Mouse (Mus musculus) CH12.LX (cell line): ENCODE results near the gene Paics. TPM values are rescaled to one million over a fixed set of nuclear protein-coding genes. Genes with fewer than 3 reads are reported as not detected.
A peak's percentile ranks its signal among the peaks of the same experiment; 100 is the strongest.
"Not testable (repeated sequence)": the region's sequence is repeated elsewhere in the genome, so short reads cannot be mapped to it uniquely, and the experiment has no call there.

ENCODE experiments used
- DNase-seq: peaks from one replicate; pipeline ENCODE4 v3.0.0-alpha.2; 2013; ENCODE audit errors: extremely low read depth
- H3K27ac ChIP-seq: 2 replicates; pipeline ENCODE4 v1.5.1; 2012; ENCODE audit warnings: low read depth, mild to moderate bottlenecking, control low read depth, moderate library complexity; ENCODE audit not compliant: insufficient read depth
- H3K27me3 ChIP-seq: replicated peaks from 2 replicates; pipeline ENCODE3; 2012; ENCODE audit warnings: inconsistent platforms
- H3K36me3 ChIP-seq, 2 experiments: replicated peaks in 1 of 2; 2 replicates each; pipeline versions ENCODE3 to v1.6.1; 2012; ENCODE audit warnings: inconsistent platforms in 1 of 2, low read length in 1 of 2, mild to moderate bottlenecking in 1 of 2, mixed read lengths in 1 of 2, moderate library complexity in 1 of 2; ENCODE audit not compliant: control insufficient read depth in 1 of 2, insufficient read depth in 1 of 2
- H3K4me1 ChIP-seq, 2 experiments: 2 replicates each; pipeline ENCODE4 v1.6.1; 2012; ENCODE audit warnings: inconsistent platforms in 1 of 2, moderate library complexity in 1 of 2; ENCODE audit not compliant: insufficient read depth in 2 of 2, control insufficient read depth in 1 of 2
- H3K4me2 ChIP-seq: 2 replicates; pipeline ENCODE4 v1.6.1; 2012; ENCODE audit warnings: low read depth, mild to moderate bottlenecking, control low read depth; ENCODE audit not compliant: poor library complexity, insufficient read depth, severe bottlenecking
- H3K4me3 ChIP-seq, 3 experiments: fragments of 150-350 bp in 1 of 3; sonication (generic) in 1 of 3; replicated peaks in 1 of 3; 2 replicates each; pipeline versions ENCODE3 to v1.5.1; 2011 to 2012; ENCODE audit warnings: low read depth in 2 of 3, low read length in 2 of 3, mild to moderate bottlenecking in 2 of 3, moderate library complexity in 2 of 3, control low read depth in 1 of 3, improper control_type of control experiment in 1 of 3, inconsistent platforms in 1 of 3, mixed read lengths in 1 of 3; ENCODE audit not compliant: poor library complexity in 1 of 3
- H3K79me2 ChIP-seq: replicated peaks from 2 replicates; pipeline ENCODE4 v1.6.1; 2012; ENCODE audit warnings: mild to moderate bottlenecking, moderate library complexity; ENCODE audit not compliant: control insufficient read depth, poor library complexity, insufficient read depth, severe bottlenecking; ENCODE audit errors: extremely low read depth
- H3K9ac ChIP-seq: 2 replicates; pipeline ENCODE4 v1.6.1; 2012; ENCODE audit warnings: low read depth, mild to moderate bottlenecking, control low read depth, moderate library complexity; ENCODE audit not compliant: insufficient read depth
- H3K9me3 ChIP-seq: replicated peaks from 2 replicates; pipeline ENCODE3; 2012; ENCODE audit warnings: low read length, inconsistent platforms, mixed read lengths
- CTCF ChIP-seq, 2 experiments: IDR thresholded peaks in 1 of 2; conservative IDR thresholded peaks in 1 of 2; 2 replicates each; pipeline ENCODE4 v1.5.1; 2011 to 2012; ENCODE audit warnings: low read depth in 2 of 2, low read length in 2 of 2, improper control_type of control experiment in 1 of 2, inconsistent platforms in 1 of 2, mild to moderate bottlenecking in 1 of 2, moderate library complexity in 1 of 2
- E2F4 ChIP-seq: IDR thresholded peaks from 2 replicates; pipeline ENCODE4 v1.6.1; 2011; ENCODE audit warnings: low read depth, low read length, improper control_type of control experiment; ENCODE audit not compliant: insufficient replicate concordance
- EP300 ChIP-seq: IDR thresholded peaks from 2 replicates; pipeline ENCODE4 v1.6.1; 2011; ENCODE audit warnings: low read length, improper control_type of control experiment
- IRF4 ChIP-seq: IDR thresholded peaks from 2 replicates; pipeline ENCODE4 v1.6.1; 2014; ENCODE audit warnings: low read depth, mild to moderate bottlenecking, inconsistent platforms, low read length, improper control_type of control experiment
- JUN ChIP-seq: IDR thresholded peaks from 2 replicates; pipeline ENCODE4 v1.6.1; 2011; ENCODE audit warnings: low read depth, mild to moderate bottlenecking, low read length, improper control_type of control experiment, moderate library complexity; ENCODE audit not compliant: insufficient read depth
- JUND ChIP-seq: conservative IDR thresholded peaks from 2 replicates; pipeline ENCODE4 v1.6.1; 2011; ENCODE audit warnings: low read depth, low read length, improper control_type of control experiment
- MXI1 ChIP-seq: IDR thresholded peaks from 2 replicates; pipeline ENCODE4 v1.6.1; 2011; ENCODE audit warnings: mild to moderate bottlenecking, low read depth, low read length, improper control_type of control experiment
- POLR2A ChIP-seq: IDR thresholded peaks from 2 replicates; pipeline ENCODE4 v1.6.1; 2011; ENCODE audit warnings: low read depth, mild to moderate bottlenecking, improper control_type of control experiment, low read length
- TCF12 ChIP-seq: IDR thresholded peaks from 2 replicates; pipeline ENCODE4 v1.6.1; 2014; ENCODE audit warnings: low read depth, mild to moderate bottlenecking, inconsistent platforms, low read length, improper control_type of control experiment
- USF1 ChIP-seq: IDR thresholded peaks from 2 replicates; pipeline ENCODE4 v1.6.1; 2014; ENCODE audit warnings: low read depth, mild to moderate bottlenecking, inconsistent platforms, low read length, improper control_type of control experiment
- ZKSCAN1 ChIP-seq: IDR thresholded peaks from 2 replicates; pipeline ENCODE4 v1.6.1; 2012; ENCODE audit warnings: low read depth, inconsistent platforms, low read length, improper control_type of control experiment, borderline replicate concordance
- ZMIZ1 ChIP-seq: IDR thresholded peaks from 2 replicates; pipeline ENCODE4 v1.6.1; 2012; ENCODE audit warnings: low read depth, mild to moderate bottlenecking, inconsistent platforms, low read length, improper control_type of control experiment
- ZNF384 ChIP-seq: IDR thresholded peaks from 2 replicates; pipeline ENCODE4 v1.6.1; 2012; ENCODE audit warnings: low read depth, low read length, improper control_type of control experiment, inconsistent platforms
- dilution Hi-C: fragments of 300-500 bp; cut with MboI; formaldehyde crosslinking; loops from 2 replicates; pipeline ENCODE4 v1.14.3; 2020; ENCODE audit warnings: low sequenced_read_pairs; ENCODE audit not compliant: extremely low pct_unique_long_range_greater_than_20kb, extremely low pct_ligation_motif_present
- in situ Hi-C: fragments of 300-500 bp; cut with MboI; formaldehyde crosslinking; loops from 3 replicates; pipeline ENCODE4 v1.14.3; 2019; ENCODE audit warnings: low sequenced_read_pairs, low pct_ligation_motif_present, low pct_unique_long_range_greater_than_20kb, mixed read lengths
- polyA plus RNA-seq: library from polyadenylated mRNA; unstranded; fragments of >175 nt; gene quantifications from 2 replicates; pipeline ENCODE4 v1.2.1, GENCODE M21; 2012; ENCODE audit warnings: low read depth; ENCODE audit not compliant: insufficient read length
- total RNA-seq, 2 experiments: library from RNA; depleted of rRNA; stranded (reverse); fragments of 300-350 nt in 1 of 2; fragments of >200 nt in 1 of 2; gene quantifications; 2 replicates each; pipeline ENCODE4 v1.2.3; 2012 to 2014

Gene Paics
- total and polyA plus RNA-seq, 3 experiments: 259 to 440 (median 274) TPM

GRCm38 (mm10) chr5:76964651-76965050 is 13.5 kb downstream of the Paics start:
- H3K4me2 ChIP-seq: no peak overlapping the region
- H3K9ac ChIP-seq: no peak overlapping the region
- no peak overlapping the region for H3K27ac ChIP-seq
- dilution Hi-C loops: no loop called here
- no peaks in the 10 kb centered on the region for H3K79me2 ChIP-seq
- no peaks in the 10 kb centered on the region for H3K9me3 ChIP-seq
- H3K4me3 ChIP-seq: no peak overlapping the region
- peak in 1 of 2 experiments; percentile 25; a peak in 2 of 4 replicates for TF ChIP-seq CTCF (conservative IDR thresholded peaks at IDR 0.05 in 1 of 2, IDR thresholded peaks at IDR 0.05 in 1 of 2; ENCODE audit: low read depth in 2 of 2, low read length in 2 of 2)
- no peak for TF ChIP-seq JUN
- no peak for TF ChIP-seq E2F4
- no peak for TF ChIP-seq MXI1
- peaks cover 64 to 93% of the 10 kb centered on the region in 2 experiments for H3K36me3 ChIP-seq
- in situ Hi-C loops: no loop called here
- no peaks in the 10 kb centered on the region for H3K4me1 ChIP-seq
- no peak for DNase-seq
- H3K27me3 ChIP-seq: no peaks in the 10 kb centered on the region

GRCm38 (mm10) chr5:76969250-76969649 is 18.1 kb downstream of the Paics start:
- dilution Hi-C loops (no loop called here), in situ Hi-C loops (no loop called here)
- Histone ChIP-seq H3K4me2 (no peak overlapping the region), H3K4me3 (no peak overlapping the region), H3K27me3 (no peaks in the 10 kb centered on the region), H3K79me2 (no peaks in the 10 kb centered on the region), H3K9me3 (no peaks in the 10 kb centered on the region), H3K4me1 (peaks cover 0 to 11% of the 10 kb centered on the region in 2 experiments; a peak in 2 of 4 replicates), H3K27ac (no peak overlapping the region), H3K36me3 (peaks cover 39 to 67% of the 10 kb centered on the region in 2 experiments), H3K9ac (no peak overlapping the region)
- no peak for TF ChIP-seq ZMIZ1
- TF ChIP-seq ZKSCAN1: no peak
- TF ChIP-seq USF1: no peak
- no peak for TF ChIP-seq POLR2A
- no peak for TF ChIP-seq JUND
- no peak for TF ChIP-seq E2F4
- TF ChIP-seq EP300: no peak
- TF ChIP-seq TCF12: no peak
- TF ChIP-seq IRF4: no peak
- no peak for TF ChIP-seq ZNF384
- no peak for DNase-seq

GRCm38 (mm10) chr5:76971115-76971514 is 20.0 kb downstream of the Paics start:
- H3K4me3 ChIP-seq, dilution Hi-C loops, H3K9me3 ChIP-seq, H3K27ac ChIP-seq, DNase-seq, H3K4me2 ChIP-seq, H3K27me3 ChIP-seq, in situ Hi-C loops, H3K9ac ChIP-seq: not testable (repeated sequence)
- H3K36me3 ChIP-seq: peaks cover 28 to 51% of the 10 kb centered on the region in 2 experiments
- peaks cover 15% of the 10 kb centered on the region for H3K79me2 ChIP-seq
- H3K4me1 ChIP-seq: peaks cover under 1 to 12% of the 10 kb centered on the region in 2 experiments; a peak in 2 of 4 replicates
